Comparison of ENCODE assay signal across 8 mouse cellular contexts in genomic region chr9:95750037-95750511, GRCm38 (mm10). TPM values are rescaled to one million over a fixed set of nuclear protein-coding genes. Genes with fewer than 3 reads are reported as not detected.
DNase-seq lines count a peak whose midpoint lies in the region; ATAC-seq and TF ChIP-seq lines count a peak whose summit lies in the region.

Gene Trpc1, minus strand, starts transcription at chr9:95750375.

- intact Hi-C loops in heart, postnatal 25 days (cut with DNase I): no loop called here

- peaks cover 16% of the 10 kb centered on the region for H3K4me1 ChIP-seq in forebrain, embryonic 15.5 days
- no peaks in the 10 kb centered on the region for H3K4me1 ChIP-seq in lung, embryonic 14.5 days (ENCODE audit: insufficient read depth)

- 0% methylated on average over 54 of the region's 56 CpGs for WGBS in forebrain, embryonic 15.5 days
- WGBS in lung, embryonic 14.5 days: under 1% methylated on average over 56 of the region's 56 CpGs

- peak; percentile 88 for DNase-seq in ES-CJ7 (ENCODE audit: low read depth, low spot score)
- DNase-seq in cerebellum, adult 11-12 months: peak; percentile 80
- DNase-seq in heart, postnatal 25 days (ENCODE audit: low spot score): peak; percentile 63
- DNase-seq in layer of hippocampus, adult 2 months (ENCODE audit: low spot score in 2 of 2): peak; percentile 77 to 85
- DNase-seq in lung, embryonic 14.5 days: peak; percentile 90
- DNase-seq in ovary, adult 18-20 months (ENCODE audit: low spot score): peak; percentile 56
- DNase-seq in thymus, postnatal 0 days (ENCODE audit: low spot score): peak; percentile 81

- peak within 1 kb of the TSS; percentile 89 for H3K9ac ChIP-seq in forebrain, embryonic 15.5 days (replicated peaks)
- H3K9ac ChIP-seq in lung, embryonic 14.5 days: peak within 1 kb of the TSS; percentile 81

- peak within 1 kb of the TSS; percentile 44; the same call in 1 of the 2 replicates for H3K27ac ChIP-seq in forebrain, embryonic 15.5 days (replicated peaks)
- peak within 1 kb of the TSS; percentile 95 for H3K27ac ChIP-seq in layer of hippocampus, adult 2 months
- H3K27ac ChIP-seq in lung, embryonic 14.5 days (ENCODE audit: low read depth): no peak within 1 kb of the TSS

- no peak for TF ChIP-seq CTCF in layer of hippocampus, adult 2 months (conservative IDR thresholded peaks at IDR 0.05)
- TF ChIP-seq CTCF in lung, embryonic 14.5 days (IDR thresholded peaks at IDR 0.05; ENCODE audit: low read depth): no peak

- H3K36me3 ChIP-seq in forebrain, embryonic 15.5 days: no peaks in the 10 kb centered on the region
- H3K36me3 ChIP-seq in lung, embryonic 14.5 days (ENCODE audit: insufficient read depth): no peaks in the 10 kb centered on the region

- no peaks in the 10 kb centered on the region for H3K9me3 ChIP-seq in forebrain, embryonic 15.5 days
- no peaks in the 10 kb centered on the region for H3K9me3 ChIP-seq in lung, embryonic 14.5 days (ENCODE audit: low read depth, low read length)

- ATAC-seq in forebrain, embryonic 15.5 days (replicated peaks): peak; percentile 98
- ATAC-seq in lung, embryonic 14.5 days (ENCODE audit: insufficient read depth): peak; percentile 98

- H3K4me2 ChIP-seq in forebrain, embryonic 15.5 days (replicated peaks): peak within 1 kb of the TSS; percentile 84
- H3K4me2 ChIP-seq in lung, embryonic 14.5 days: peak within 1 kb of the TSS; percentile 91

- H3K27me3 ChIP-seq in forebrain, embryonic 15.5 days: no peaks in the 10 kb centered on the region
- H3K27me3 ChIP-seq in lung, embryonic 14.5 days (ENCODE audit: insufficient read depth, low read length): peaks cover 12% of the 10 kb centered on the region; the same call in 1 of the 2 replicates

- H3K4me3 ChIP-seq in forebrain, embryonic 15.5 days: peak within 1 kb of the TSS; percentile 67
- peak within 1 kb of the TSS; percentile 82 for H3K4me3 ChIP-seq in layer of hippocampus, adult 2 months
- peak within 1 kb of the TSS; percentile 81 for H3K4me3 ChIP-seq in lung, embryonic 14.5 days (ENCODE audit: low read depth, low read length)

RNA-seq across cellular contexts. Expression of gene Trpc1, which starts in this region (rescaled TPM):
- polyA plus RNA-seq in forebrain, embryonic 15.5 days (2015; fragmentation: Nextera tagmentation; extraction: Ambion mirVana): 6.5 and 6.9 TPM in 2 replicates
- total RNA-seq in heart, postnatal 25 days (2021): 1 to 10 TPM; 6.7 to 7.2 TPM
- total RNA-seq in layer of hippocampus, adult 2 months (2021): 10 to 100 TPM; 45.2 to 49.2 TPM
- 4.6 and 5.7 TPM in 2 replicates for polyA plus RNA-seq in lung, embryonic 14.5 days (2014; fragmentation: Nextera tagmentation; extraction: Ambion mirVana)
- 1.0 and 1.1 TPM in 2 replicates for polyA plus RNA-seq in thymus, postnatal 0 days (2015; fragmentation: Nextera tagmentation; extraction: Ambion mirVana)

Comparison
In these comparisons a context has a peak if more than half of its experiments do, and no peak if none do; other contexts are left out.
1. RNA of gene Trpc1 (total RNA-seq): 45.2 to 49.2 TPM in layer of hippocampus, adult 2 months; 6.7 to 7.2 TPM in heart, postnatal 25 days; every median in the first group is over 4 times any median in the second.
2. Peak in every context shown above with its lines, with median percentiles within 50 percentile points of each other: DNase-seq and H3K4me3 ChIP-seq.